28 mouse cellular contexts compared by ENCODE assay signal in the genomic region with DNA sequence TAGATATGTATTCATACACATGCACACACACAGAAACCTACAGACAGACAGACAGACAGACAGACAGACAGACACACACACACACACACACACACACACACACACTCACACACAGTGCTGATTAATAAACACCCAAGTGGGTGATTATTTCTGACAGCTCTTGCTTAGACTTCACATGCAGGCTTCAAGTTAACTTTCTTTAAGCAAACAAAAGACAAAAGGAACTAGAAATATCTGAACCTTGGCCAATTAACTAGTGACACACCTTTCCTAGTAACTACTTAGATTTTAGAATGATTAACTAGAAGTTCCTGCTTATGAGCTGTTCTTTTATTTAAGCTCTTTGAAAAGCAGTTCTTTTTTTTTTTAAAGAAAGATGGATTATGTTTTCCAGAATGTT. TPM values are rescaled to one million over a fixed set of nuclear protein-coding genes. Genes with fewer than 3 reads are reported as not detected.
"Had no signal": no experiment of that assay in that cellular context is flagged by ENCODE, and none has a peak within 500 bp of the region (broad histone marks: within the 10 kb centered on the region; RNA-seq: fewer than 3 reads in every experiment).

No protein-coding gene starts in this region.

- ATAC-seq: inflammation-experienced regulatory T-cells, adult 6 months; liver, embryonic 12.5 days; midbrain, embryonic 15.5 days had no signal

- H3K27me3 ChIP-seq: limb, embryonic 12.5 days; limb, embryonic 15.5 days; liver, embryonic 12.5 days; liver, embryonic 15.5 days; lung, embryonic 15.5 days; midbrain, embryonic 12.5 days; midbrain, embryonic 15.5 days; neural tube, embryonic 12.5 days; neural tube, embryonic 15.5 days; stomach, embryonic 15.5 days had no signal

- H3K36me3 ChIP-seq: limb, embryonic 12.5 days; limb, embryonic 15.5 days; liver, embryonic 12.5 days; liver, embryonic 15.5 days; lung, embryonic 15.5 days; midbrain, embryonic 12.5 days; midbrain, embryonic 15.5 days; neural tube, embryonic 12.5 days; neural tube, embryonic 15.5 days; stomach, embryonic 15.5 days had no signal

- H3K4me1 ChIP-seq: limb, embryonic 12.5 days; limb, embryonic 15.5 days; liver, embryonic 12.5 days; liver, embryonic 15.5 days; lung, embryonic 15.5 days; midbrain, embryonic 12.5 days; midbrain, embryonic 15.5 days; neural tube, embryonic 12.5 days; neural tube, embryonic 15.5 days had no signal

- DNase-seq: kidney, adult 18-20 months; kidney, postnatal 14 days; layer of hippocampus, adult 9-11 months; layer of hippocampus, postnatal 36 days; left cerebral cortex, postnatal 4 days; lung, adult 18-20 months; lung, postnatal 14 days; right cerebral cortex, adult 18-20 months; right cerebral cortex, postnatal 14 days; right cerebral cortex, postnatal 4 days; thymus, adult 2 months; thymus, postnatal 14 days; thymus, postnatal 4 days had no signal

- H3K4me2 ChIP-seq: limb, embryonic 12.5 days; limb, embryonic 15.5 days; liver, embryonic 12.5 days; liver, embryonic 15.5 days; lung, embryonic 15.5 days; midbrain, embryonic 12.5 days; midbrain, embryonic 15.5 days; neural tube, embryonic 12.5 days; neural tube, embryonic 15.5 days; stomach, embryonic 15.5 days had no signal

- H3K9ac ChIP-seq: limb, embryonic 12.5 days; limb, embryonic 15.5 days; liver, embryonic 12.5 days; liver, embryonic 15.5 days; lung, embryonic 15.5 days; midbrain, embryonic 12.5 days; midbrain, embryonic 15.5 days; neural tube, embryonic 12.5 days; neural tube, embryonic 15.5 days; stomach, embryonic 15.5 days had no signal

- H3K4me3 ChIP-seq: layer of hippocampus, adult 2 months; left cerebral cortex, adult 2 months; limb, embryonic 12.5 days; limb, embryonic 15.5 days; liver, embryonic 12.5 days; liver, embryonic 15.5 days; lung, embryonic 15.5 days; midbrain, embryonic 12.5 days; midbrain, embryonic 15.5 days; neural tube, embryonic 12.5 days; neural tube, embryonic 15.5 days; stomach, embryonic 15.5 days had no signal

- H3K27ac ChIP-seq: left cerebral cortex, adult 2 months; limb, embryonic 12.5 days; limb, embryonic 15.5 days; liver, embryonic 12.5 days; liver, embryonic 15.5 days; lung, embryonic 15.5 days; macrophage; midbrain, embryonic 12.5 days; midbrain, embryonic 15.5 days; neural tube, embryonic 12.5 days; neural tube, embryonic 15.5 days; stomach, embryonic 15.5 days had no signal

- H3K9me3 ChIP-seq: limb, embryonic 12.5 days; limb, embryonic 15.5 days; liver, embryonic 12.5 days; liver, embryonic 15.5 days; lung, embryonic 15.5 days; midbrain, embryonic 12.5 days; midbrain, embryonic 15.5 days; neural tube, embryonic 12.5 days; neural tube, embryonic 15.5 days; stomach, embryonic 15.5 days had no signal

RNA-seq across cellular contexts. Expression of a gene that starts 9.1 kb away (rescaled TPM):
- total RNA-seq: megakaryocyte, adult 5-6 weeks had no signal
- polyA plus RNA-seq: inflammation-experienced regulatory T-cells, adult 6 months; macrophage had no signal

RNA-seq across cellular contexts. Expression of a gene that starts 38.6 kb away (rescaled TPM):
- total RNA-seq: megakaryocyte, adult 5-6 weeks had no signal
